Mouse (Mus musculus): ENCODE data around the gene Elmod3. TPM values are rescaled to one million over a fixed set of nuclear protein-coding genes. Genes with fewer than 3 reads are reported as not detected.

Gene Elmod3
- total RNA-seq, 2 experiments from 2014 or later = 8.1 to 8.8 TPM

DNA sequence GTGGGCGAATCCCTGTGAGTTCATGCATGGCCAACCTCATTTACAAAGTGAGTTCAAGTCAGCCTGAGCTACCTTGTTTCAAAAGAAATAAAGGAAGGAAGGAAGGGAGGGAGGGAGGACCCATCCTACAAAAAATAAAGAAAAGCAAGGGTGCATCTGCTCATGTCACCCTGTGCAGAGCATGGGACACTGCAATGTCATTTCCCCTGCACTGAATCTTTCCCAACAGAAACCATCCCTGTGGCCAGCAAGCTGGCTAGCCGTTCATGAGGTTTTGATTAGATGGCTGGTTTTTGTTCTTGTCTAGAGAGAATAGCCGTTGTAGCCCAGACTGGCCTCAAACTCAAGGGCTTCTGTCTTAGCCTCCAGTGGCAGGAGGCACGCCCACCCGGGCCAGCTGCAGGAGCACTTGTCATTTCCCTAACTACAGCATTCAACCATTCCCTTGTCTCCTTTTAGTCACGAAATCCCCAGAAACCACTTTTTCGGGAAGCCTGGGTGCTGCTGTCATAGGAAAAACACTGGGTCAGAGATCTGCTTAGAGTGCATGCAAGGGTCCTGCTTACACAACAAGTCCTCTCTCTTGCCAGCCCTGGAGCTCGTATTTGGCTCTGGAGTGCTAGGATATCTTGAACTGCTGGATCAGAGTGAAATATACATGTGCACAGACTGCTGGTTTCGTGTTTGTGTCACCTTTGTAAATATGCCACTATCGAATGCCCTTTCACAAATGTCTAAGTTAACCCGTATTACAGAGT lies 16.4 kb downstream of the Elmod3 start:
- DNase-seq (ENCODE audit: low spot score in 2 of 2) = no peak

- no peak for DNase-seq (ENCODE audit: low spot score in 2 of 2)
Observed at GRCm38 (mm10) chr6:72576041-72576440, 22.2 kb downstream of the Elmod3 start.

DNA sequence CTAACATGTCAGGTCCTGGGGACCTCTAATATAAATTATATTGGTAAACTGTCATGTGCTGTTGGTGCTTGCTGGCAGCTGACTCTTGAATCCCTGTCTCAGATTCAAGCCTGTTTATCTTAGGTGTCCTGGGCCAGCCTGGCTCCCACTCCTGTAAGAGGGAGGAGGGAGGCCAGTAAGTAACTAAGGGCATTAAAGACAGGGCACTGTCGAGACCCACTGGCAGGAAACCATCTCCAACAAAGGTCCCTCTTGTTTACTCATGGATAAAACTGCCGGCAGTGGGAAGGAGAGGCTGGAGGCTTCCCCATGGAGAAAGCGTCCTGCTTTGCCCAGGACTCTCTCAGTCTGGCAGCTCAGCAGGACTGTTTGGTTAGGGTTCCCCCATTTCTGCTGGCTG lies 26.4 kb downstream of the Elmod3 start:
- DNase-seq (ENCODE audit: low spot score in 2 of 2) = no peak

- DNase-seq (ENCODE audit: low spot score in 2 of 2) = no peak
Observed at GRCm38 (mm10) chr6:72570644-72571397, 27.4 kb downstream of the Elmod3 start.

GRCm38 (mm10) chr6:72568736-72569135 lies 29.5 kb downstream of the Elmod3 start:
- DNase-seq (ENCODE audit: low spot score in 2 of 2) = no peak

DNA sequence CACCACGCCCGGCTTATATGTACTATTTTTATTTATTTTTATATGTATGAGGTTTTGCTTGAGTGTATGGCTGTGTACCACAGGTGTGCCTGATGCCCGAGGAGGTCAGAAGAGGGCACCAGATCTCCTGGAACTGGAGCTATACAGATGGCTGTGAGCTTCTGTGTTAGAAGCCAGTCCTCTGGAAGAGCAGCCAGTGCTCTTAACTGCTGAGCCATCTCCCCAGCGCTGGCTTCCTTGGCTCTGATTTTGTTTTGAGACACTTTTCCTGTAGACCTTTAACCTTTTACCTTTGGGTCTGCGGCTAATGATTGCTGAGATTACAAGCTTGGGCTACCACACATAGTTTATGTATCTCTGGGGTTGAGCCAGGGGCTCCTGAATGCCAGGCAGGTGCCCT lies 30.7 kb downstream of the Elmod3 start:
- DNase-seq (ENCODE audit: low spot score in 2 of 2) = no peak

DNA sequence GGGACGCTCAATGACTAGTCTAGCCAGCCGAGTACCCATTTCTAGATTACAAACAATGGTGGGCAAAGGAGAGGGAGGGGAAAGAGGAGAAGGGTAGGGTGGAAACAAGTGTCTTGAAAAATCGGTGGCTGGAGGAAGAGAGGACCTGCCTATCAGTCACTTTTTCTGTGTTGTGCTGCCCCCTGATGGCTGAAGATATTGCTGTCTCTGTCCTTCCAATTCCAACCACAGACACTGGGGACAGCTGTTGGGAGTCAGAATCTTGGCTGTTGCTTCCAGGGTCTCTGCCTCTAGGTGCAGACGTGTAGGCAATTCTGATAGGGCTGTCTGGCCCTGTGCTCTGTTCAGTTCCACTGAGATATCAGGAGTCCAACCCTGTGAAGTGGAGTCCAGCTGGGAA lies 32.2 kb downstream of the Elmod3 start:
- peak; percentile 71 to 88 for DNase-seq (ENCODE audit: low spot score in 2 of 2)

GRCm38 (mm10) chr6:72565506-72565905 lies 32.7 kb downstream of the Elmod3 start:
- DNase-seq (ENCODE audit: low spot score in 2 of 2) = no peak

DNA sequence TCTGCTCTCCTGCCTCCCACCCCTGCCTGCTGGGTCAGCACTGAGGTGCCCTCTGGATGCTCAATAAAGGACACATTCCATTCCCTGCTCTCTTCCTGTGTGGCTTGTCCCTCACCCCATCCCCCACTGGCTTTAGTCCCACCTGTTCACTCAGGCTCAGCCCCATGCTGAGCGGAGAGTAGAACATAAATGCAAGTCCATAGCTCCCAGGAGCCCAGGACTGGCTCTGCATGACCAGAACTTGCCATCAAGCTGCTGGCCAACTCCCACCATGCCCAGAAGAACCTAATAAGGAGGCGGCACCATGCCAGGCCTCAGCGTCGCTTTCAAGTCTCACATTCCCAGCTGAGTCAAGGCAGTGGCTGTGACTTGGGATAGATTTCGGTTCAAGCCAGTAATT lies 35.3 kb downstream of the Elmod3 start:
- no peak for DNase-seq (ENCODE audit: low spot score in 2 of 2)

DNA sequence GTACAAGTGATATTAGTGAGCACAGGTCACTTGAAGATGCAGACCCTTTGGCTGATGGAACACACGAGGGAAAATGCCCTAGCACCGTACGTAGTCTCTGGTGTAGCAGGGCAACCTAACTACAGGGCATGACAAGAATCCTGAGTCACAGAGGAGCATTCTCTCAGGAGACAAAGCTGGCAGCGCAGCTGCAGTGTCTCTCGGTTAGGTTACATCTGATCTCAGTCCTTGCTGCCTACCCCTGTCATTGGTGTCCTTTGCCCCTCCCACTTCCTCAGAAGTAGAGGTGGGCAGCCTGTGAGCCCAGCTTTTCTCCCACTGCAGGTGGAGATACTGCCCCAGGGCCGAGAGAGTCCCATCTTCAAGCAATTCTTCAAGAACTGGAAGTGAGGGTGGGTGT lies 35.7 kb downstream of the Elmod3 start:
- no peak for DNase-seq (ENCODE audit: low spot score in 2 of 2)

GRCm38 (mm10) chr6:72560801-72561200 lies 37.4 kb downstream of the Elmod3 start:
- no peak for DNase-seq (ENCODE audit: low spot score in 2 of 2)

DNA sequence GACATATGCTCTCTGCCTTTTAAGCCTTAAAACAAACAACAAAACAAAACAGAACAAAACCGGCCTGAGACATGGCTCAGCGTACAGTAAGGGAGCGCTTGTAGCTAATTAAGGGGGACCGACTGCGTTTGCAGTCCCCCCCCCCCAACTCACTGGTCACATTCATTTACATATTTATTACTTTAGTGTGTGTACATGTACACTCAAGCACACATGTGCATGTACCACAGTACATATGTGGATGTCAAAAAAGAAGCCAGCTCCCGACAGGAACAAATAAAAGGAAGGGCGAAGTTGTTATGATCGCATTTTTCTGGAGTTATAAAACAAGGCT lies 45.2 kb downstream of the Elmod3 start:
- DNase-seq (ENCODE audit: low spot score in 2 of 2) = no peak

- peak in 1 of 2 experiments; percentile 61 for DNase-seq (ENCODE audit: low spot score in 2 of 2)
Observed at GRCm38 (mm10) chr6:72552171-72553078, 45.8 kb downstream of the Elmod3 start.

GRCm38 (mm10) chr6:72550503-72551100 lies 47.6 kb downstream of the Elmod3 start:
- no peak for DNase-seq (ENCODE audit: low spot score in 2 of 2)

DNA sequence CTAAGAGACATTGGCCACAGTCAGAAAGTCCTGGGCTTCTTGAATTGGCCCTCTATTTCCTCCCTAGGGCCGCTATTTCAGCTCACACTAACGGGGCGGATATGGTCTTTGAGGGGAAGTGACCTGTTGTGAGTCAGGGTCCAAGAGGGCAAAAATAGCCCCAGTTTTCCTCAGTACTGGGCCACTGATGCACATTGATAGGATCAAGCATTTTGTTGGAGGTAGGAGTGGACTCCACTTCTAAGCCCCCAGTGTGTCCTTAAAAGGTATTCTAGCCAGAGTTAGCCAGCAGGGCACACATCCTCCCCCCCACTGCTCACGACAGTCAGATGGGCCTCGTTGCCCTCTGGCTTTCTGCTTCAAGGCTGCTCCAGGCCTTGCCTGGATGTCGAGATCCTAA lies 48.2 kb downstream of the Elmod3 start:
- DNase-seq (ENCODE audit: low spot score in 2 of 2) = no peak

GRCm38 (mm10) chr6:72549041-72549580 lies 49.1 kb downstream of the Elmod3 start:
- DNase-seq (ENCODE audit: low spot score in 2 of 2) = peak in 1 of 2 experiments; percentile 42

DNA sequence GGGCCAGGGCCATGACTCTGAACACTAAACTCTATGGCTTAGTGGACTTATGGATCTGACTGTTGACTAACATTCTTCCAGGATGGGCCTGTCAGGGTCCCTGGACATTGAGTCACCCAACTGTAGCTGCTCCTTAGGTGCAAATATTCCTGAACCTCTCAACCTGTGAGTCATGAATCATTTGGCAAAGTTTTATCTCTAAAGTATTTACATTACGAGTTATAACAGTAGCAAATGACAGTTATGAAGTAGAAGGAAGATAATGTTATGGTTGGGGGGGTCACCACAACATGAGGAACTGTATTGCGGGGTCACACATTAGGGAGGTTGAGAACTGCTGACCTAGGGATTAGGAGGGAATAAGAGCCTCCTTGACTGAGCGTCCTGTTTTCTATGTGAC lies 50.4 kb downstream of the Elmod3 start:
- DNase-seq (ENCODE audit: low spot score in 2 of 2) = no peak

DNA sequence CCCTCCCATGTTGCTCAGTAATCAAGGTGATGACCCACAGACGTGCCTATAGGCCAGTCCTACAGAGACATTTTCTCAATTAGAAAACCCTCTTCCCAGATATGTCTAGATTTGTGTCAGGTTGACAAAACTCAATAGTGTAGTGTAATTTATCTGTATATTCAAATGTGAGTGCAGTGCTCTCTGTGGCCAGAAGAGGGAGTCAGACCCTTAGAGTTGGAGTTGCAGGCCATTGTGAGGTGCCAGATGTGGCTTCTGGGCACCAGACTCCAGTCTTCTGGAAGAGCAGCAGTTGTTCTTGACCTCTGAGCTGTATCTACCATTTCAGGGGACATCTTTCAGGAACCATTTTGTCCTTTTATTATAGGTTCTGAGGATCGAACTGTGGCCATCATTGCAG lies 51.1 kb downstream of the Elmod3 start:
- no peak for DNase-seq (ENCODE audit: low spot score in 2 of 2)

DNA sequence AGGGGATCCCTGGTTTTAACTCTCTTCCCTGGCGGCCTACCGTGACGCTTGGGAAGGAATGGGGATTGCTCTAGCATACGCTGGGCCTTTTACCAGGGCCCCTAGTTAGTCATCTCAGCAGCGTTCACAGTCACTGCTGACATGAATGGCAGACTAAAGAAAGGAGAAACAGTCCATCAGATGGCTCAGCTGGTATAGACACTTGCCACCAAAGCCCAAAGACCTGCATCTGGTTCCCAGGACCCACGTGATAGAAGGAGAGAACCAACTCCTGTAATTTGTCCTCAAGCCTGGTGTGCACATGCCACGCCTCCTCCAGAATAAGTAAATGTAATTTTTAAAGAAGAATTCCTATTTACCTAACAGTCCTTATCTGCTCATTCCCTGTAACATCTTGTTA lies 52.8 kb downstream of the Elmod3 start:
- no peak for DNase-seq (ENCODE audit: low spot score in 2 of 2)

GRCm38 (mm10) chr6:72544283-72544987 lies 53.8 kb downstream of the Elmod3 start, which contains the start of gene Capg:
Gene Capg, plus strand, starts transcription at chr6:72544391.
- no peak for DNase-seq (ENCODE audit: low spot score in 2 of 2)
